Mouse (Mus musculus) hindbrain, embryonic 15.5 days (tissue): ENCODE results near the gene Ndufs4. TPM values are rescaled to one million over a fixed set of nuclear protein-coding genes. Genes with fewer than 3 reads are reported as not detected.
A peak's percentile ranks its signal among the peaks of the same experiment; 100 is the strongest.

Source experiments
- ATAC-seq: fragments of 200-750 bp; cut with Nextera tagmentation; 2 replicates; pipeline ENCODE4 v1.8.0; 2017; ENCODE audit warnings: low read depth, moderate number of reproducible peaks, moderate TSS enrichment; ENCODE audit not compliant: low FRiP score
- H3K27ac ChIP-seq: fragments of 300-500 bp; sonication (generic); replicated peaks from 2 replicates; pipeline ENCODE4 v1.5.1; 2015; ENCODE audit warnings: mild to moderate bottlenecking, inconsistent platforms
- H3K27me3 ChIP-seq: fragments of 300-500 bp; sonication (generic); 2 replicates; pipeline ENCODE4 v1.6.1; 2015; ENCODE audit warnings: control low read depth, inconsistent platforms
- H3K36me3 ChIP-seq: fragments of 300-500 bp; sonication (generic); 2 replicates; pipeline ENCODE4 v1.6.1; 2015; ENCODE audit warnings: control low read depth, inconsistent platforms
- H3K4me1 ChIP-seq: fragments of 300-500 bp; sonication (generic); replicated peaks from 2 replicates; pipeline ENCODE4 v1.6.1; 2015; ENCODE audit warnings: control low read depth, inconsistent platforms
- H3K4me2 ChIP-seq: fragments of 300-500 bp; sonication (generic); 2 replicates; pipeline ENCODE4 v1.6.1; 2015; ENCODE audit warnings: moderate library complexity, mild to moderate bottlenecking, inconsistent platforms
- H3K4me3 ChIP-seq: fragments of 300-500 bp; sonication (generic); 2 replicates; pipeline ENCODE4 v1.5.1; 2015; ENCODE audit warnings: mild to moderate bottlenecking, inconsistent platforms
- H3K9ac ChIP-seq: fragments of 300-500 bp; sonication (generic); 2 replicates; pipeline ENCODE4 v1.6.1; 2015; ENCODE audit warnings: inconsistent platforms
- H3K9me3 ChIP-seq: fragments of 300-500 bp; sonication (generic); 2 replicates; pipeline ENCODE4 v1.6.1; 2016; ENCODE audit warnings: control low read depth, inconsistent platforms
- whole genome bisulfite sequencing: fragments of 180-500 bp; shearing (Covaris S2); methylation state at CpG from one replicate; pipeline ENCODE4 v1.1.7; 2015; 5-methylcytosine and 5-hydroxymethylcytosine counted together
- polyA plus RNA-seq: library from polyadenylated mRNA; unstranded; fragments of >200 nt; fragmentation: Nextera tagmentation; extraction: Ambion mirVana; gene quantifications from 2 replicates; pipeline ENCODE4 v1.2.1, GENCODE M21; 2015

Ndufs4 gene
- polyA plus RNA-seq, 1 experiment from 2014 or later = 348 TPM

- H3K27ac ChIP-seq = no peak overlapping the region
- H3K9ac ChIP-seq = no peak overlapping the region
- no peaks in the 10 kb centered on the region for H3K9me3 ChIP-seq
- H3K27me3 ChIP-seq = no peaks in the 10 kb centered on the region
- ATAC-seq = no peak
- peaks cover 7% of the 10 kb centered on the region; the same call in 1 of the 2 replicates for H3K4me1 ChIP-seq
- no peak overlapping the region for H3K4me3 ChIP-seq
- no peaks in the 10 kb centered on the region for H3K36me3 ChIP-seq
- no peak overlapping the region for H3K4me2 ChIP-seq
These were observed 4.4 kb upstream of the Ndufs4 start for GRCm38 (mm10) chr13:114392501-114392900.

- Histone ChIP-seq H3K9me3 (no peaks in the 10 kb centered on the region; the same call in 1 of the 2 replicates), H3K36me3 (peaks cover 2% of the 10 kb centered on the region; the same call in 1 of the 2 replicates), H3K4me2 (peak overlapping the region; percentile 60), H3K4me3 (peak overlapping the region; percentile 74), H3K27ac (peak overlapping the region; percentile 90), H3K27me3 (no peaks in the 10 kb centered on the region), H3K4me1 (peaks cover 13% of the 10 kb centered on the region), H3K9ac (peak overlapping the region; percentile 66)
- WGBS = under 1% methylated on average over 37 of the region's 37 CpGs
- ATAC-seq = peak; percentile 93
These were observed 412 bp downstream of the Ndufs4 start for GRCm38 (mm10) chr13:114387521-114388171.

- WGBS = 7% methylated on average over 10 of the region's 10 CpGs
- H3K27me3 ChIP-seq = no peaks in the 10 kb centered on the region
These were observed 977 bp downstream of the Ndufs4 start for GRCm38 (mm10) chr13:114387074-114387487.

GRCm38 (mm10) chr13:114376511-114376910 is 11.5 kb downstream of the Ndufs4 start:
- WGBS = 84% methylated on average over 4 of the region's 4 CpGs
- Histone ChIP-seq H3K4me1 (no peaks in the 10 kb centered on the region), H3K9ac (no peak overlapping the region), H3K9me3 (no peaks in the 10 kb centered on the region), H3K4me3 (no peak overlapping the region), H3K27me3 (no peaks in the 10 kb centered on the region), H3K36me3 (peaks cover 10% of the 10 kb centered on the region), H3K27ac (no peak overlapping the region), H3K4me2 (no peak overlapping the region)
- ATAC-seq = no peak

More at GRCm38 (mm10) chr13:114387074-114387487, 977 bp downstream of the Ndufs4 start:
- peaks cover 6% of the 10 kb centered on the region; the same call in 1 of the 2 replicates for H3K36me3 ChIP-seq
- H3K27ac ChIP-seq = peak overlapping the region; percentile 90
- ATAC-seq = peak; percentile 47
- H3K4me3 ChIP-seq = peak overlapping the region; percentile 74
- H3K9me3 ChIP-seq = no peaks in the 10 kb centered on the region; the same call in 1 of the 2 replicates
- H3K9ac ChIP-seq = peak overlapping the region; percentile 66
- peak overlapping the region; percentile 60 for H3K4me2 ChIP-seq
- peaks cover 13% of the 10 kb centered on the region for H3K4me1 ChIP-seq

GRCm38 (mm10) chr13:114362086-114362485 is 26.0 kb downstream of the Ndufs4 start:
- Histone ChIP-seq H3K36me3 (no peaks in the 10 kb centered on the region; the same call in 1 of the 2 replicates), H3K4me1 (no peaks in the 10 kb centered on the region), H3K27me3 (no peaks in the 10 kb centered on the region), H3K4me2 (no peak overlapping the region), H3K4me3 (no peak overlapping the region), H3K9me3 (no peaks in the 10 kb centered on the region), H3K9ac (no peak overlapping the region), H3K27ac (no peak overlapping the region)
- no peak for ATAC-seq
- 73% methylated on average over 3 of the region's 3 CpGs for WGBS

GRCm38 (mm10) chr13:114351321-114351946 is 36.6 kb downstream of the Ndufs4 start:
- no peaks in the 10 kb centered on the region for H3K9me3 ChIP-seq
- H3K36me3 ChIP-seq = no peaks in the 10 kb centered on the region
- no peak overlapping the region for H3K4me2 ChIP-seq
- ATAC-seq = peak; percentile 72
- WGBS = 38% methylated on average over 8 of the region's 8 CpGs
- H3K27ac ChIP-seq = no peak overlapping the region
- H3K9ac ChIP-seq = no peak overlapping the region
- H3K4me3 ChIP-seq = no peak overlapping the region
- no peaks in the 10 kb centered on the region for H3K27me3 ChIP-seq
- 0 out of 2 replicates have a peak, but pooled peaks cover 3% of the 10 kb centered on the region for H3K4me1 ChIP-seq

- H3K9ac ChIP-seq = no peak overlapping the region
- no peak overlapping the region for H3K4me3 ChIP-seq
- H3K4me1 ChIP-seq = peaks cover 7% of the 10 kb centered on the region
- no peaks in the 10 kb centered on the region for H3K36me3 ChIP-seq
- no peaks in the 10 kb centered on the region for H3K9me3 ChIP-seq
- no peak overlapping the region for H3K4me2 ChIP-seq
- no peaks in the 10 kb centered on the region for H3K27me3 ChIP-seq
- H3K27ac ChIP-seq = no peak overlapping the region
- 0 out of 2 replicates have a peak, but pooled peaks have one; percentile 34 for ATAC-seq
- 53% methylated on average over 13 of the region's 13 CpGs for WGBS
These were observed 42.9 kb downstream of the Ndufs4 start for GRCm38 (mm10) chr13:114344979-114345712.

- 76% methylated on average over 3 of the region's 3 CpGs for WGBS
- no peak for ATAC-seq
These were observed 43.7 kb downstream of the Ndufs4 start for GRCm38 (mm10) chr13:114344220-114344973.

GRCm38 (mm10) chr13:114343001-114343400 is 45.1 kb downstream of the Ndufs4 start:
- Histone ChIP-seq H3K36me3 (no peaks in the 10 kb centered on the region), H3K27ac (no peak overlapping the region), H3K4me2 (no peak overlapping the region), H3K4me3 (no peak overlapping the region), H3K4me1 (peaks cover 7% of the 10 kb centered on the region), H3K27me3 (no peaks in the 10 kb centered on the region), H3K9me3 (no peaks in the 10 kb centered on the region), H3K9ac (no peak overlapping the region)
- ATAC-seq = 0 out of 2 replicates have a peak, but pooled peaks have one; percentile 34
- WGBS = 24% methylated on average over 8 of the region's 8 CpGs

More at GRCm38 (mm10) chr13:114344220-114344973, 43.7 kb downstream of the Ndufs4 start:
- peaks cover 7% of the 10 kb centered on the region for H3K4me1 ChIP-seq
- no peak overlapping the region for H3K4me3 ChIP-seq
- H3K36me3 ChIP-seq = no peaks in the 10 kb centered on the region
- H3K9ac ChIP-seq = no peak overlapping the region
- H3K4me2 ChIP-seq = no peak overlapping the region
- no peaks in the 10 kb centered on the region for H3K9me3 ChIP-seq
- no peaks in the 10 kb centered on the region for H3K27me3 ChIP-seq
- H3K27ac ChIP-seq = no peak overlapping the region

GRCm38 (mm10) chr13:114319835-114320389 is 68.1 kb downstream of the Ndufs4 start:
- Histone ChIP-seq H3K4me3 (no peak overlapping the region), H3K27ac (no peak overlapping the region), H3K4me1 (no peaks in the 10 kb centered on the region), H3K27me3 (no peaks in the 10 kb centered on the region), H3K9ac (no peak overlapping the region), H3K36me3 (no peaks in the 10 kb centered on the region), H3K9me3 (no peaks in the 10 kb centered on the region), H3K4me2 (no peak overlapping the region)
- no peak for ATAC-seq
- WGBS = 43% methylated on average over 2 of the region's 2 CpGs

- Histone ChIP-seq H3K9ac (no peak overlapping the region), H3K4me2 (no peak overlapping the region), H3K4me1 (no peaks in the 10 kb centered on the region), H3K4me3 (no peak overlapping the region), H3K36me3 (no peaks in the 10 kb centered on the region), H3K27me3 (no peaks in the 10 kb centered on the region), H3K27ac (no peak overlapping the region), H3K9me3 (no peaks in the 10 kb centered on the region)
- ATAC-seq = no peak
These were observed 68.9 kb downstream of the Ndufs4 start for GRCm38 (mm10) chr13:114319136-114319535.
